Mouse (Mus musculus): ENCODE results near the gene A330070K13Rik. TPM values are rescaled to one million over a fixed set of nuclear protein-coding genes. Genes with fewer than 3 reads are reported as not detected.

The A330070K13Rik gene
- polyA plus RNA-seq, 1 experiment from 2014 or later: not detected

- Histone ChIP-seq H3K4me3 (ENCODE audit: low read length) (no peak overlapping the region), H3K36me3 (ENCODE audit: control insufficient read depth, insufficient read depth, low read length) (no peaks in the 10 kb centered on the region), H3K27me3 (replicated peaks; ENCODE audit: control insufficient read depth, insufficient read depth, low read length) (no peaks in the 10 kb centered on the region), H3K9ac (ENCODE audit: low read depth, low read length) (no peak overlapping the region), H3K27ac (ENCODE audit: low read length) (no peak overlapping the region), H3K4me1 (ENCODE audit: control insufficient read depth, insufficient read depth, low read length) (no peaks in the 10 kb centered on the region), H3K4me2 (ENCODE audit: low read depth, low read length) (no peak overlapping the region), H3K9me3 (ENCODE audit: control insufficient read depth, low read length) (no peaks in the 10 kb centered on the region)
- WGBS: 88% methylated on average over 3 of the region's 3 CpGs
- ATAC-seq: no peak
Measured at GRCm38 (mm10) chr5:130375411-130375810, 9.0 kb downstream of the A330070K13Rik start.

- H3K27me3 ChIP-seq (replicated peaks; ENCODE audit: control insufficient read depth, insufficient read depth, low read length): no peaks in the 10 kb centered on the region
- 74% methylated on average over 11 of the region's 11 CpGs for WGBS
- no peak for ATAC-seq
- H3K4me1 ChIP-seq (ENCODE audit: control insufficient read depth, insufficient read depth, low read length): no peaks in the 10 kb centered on the region
- H3K4me3 ChIP-seq (ENCODE audit: low read length): no peak within 1 kb of the TSS
- H3K27ac ChIP-seq (ENCODE audit: low read length): no peak within 1 kb of the TSS
- H3K9me3 ChIP-seq (ENCODE audit: control insufficient read depth, low read length): no peaks in the 10 kb centered on the region
- no peaks in the 10 kb centered on the region for H3K36me3 ChIP-seq (ENCODE audit: control insufficient read depth, insufficient read depth, low read length)
- H3K4me2 ChIP-seq (ENCODE audit: low read depth, low read length): no peak within 1 kb of the TSS
- H3K9ac ChIP-seq (ENCODE audit: low read depth, low read length): no peak within 1 kb of the TSS
Measured at GRCm38 (mm10) chr5:130369237-130369636, 15.2 kb downstream of the A330070K13Rik start, which contains the start of gene Caln1. Gene Caln1 (plus strand): TSS chr5:130369455.

GRCm38 (mm10) chr5:130368236-130368635 lies 16.2 kb downstream of the A330070K13Rik start:
- H3K27ac ChIP-seq (ENCODE audit: low read length): no peak overlapping the region
- no peak overlapping the region for H3K4me2 ChIP-seq (ENCODE audit: low read depth, low read length)
- no peak overlapping the region for H3K4me3 ChIP-seq (ENCODE audit: low read length)
- H3K27me3 ChIP-seq (replicated peaks; ENCODE audit: control insufficient read depth, insufficient read depth, low read length): no peaks in the 10 kb centered on the region
- no peaks in the 10 kb centered on the region for H3K9me3 ChIP-seq (ENCODE audit: control insufficient read depth, low read length)
- H3K9ac ChIP-seq (ENCODE audit: low read depth, low read length): no peak overlapping the region
- no peaks in the 10 kb centered on the region for H3K4me1 ChIP-seq (ENCODE audit: control insufficient read depth, insufficient read depth, low read length)
- 81% methylated on average over 6 of the region's 6 CpGs for WGBS
- no peaks in the 10 kb centered on the region for H3K36me3 ChIP-seq (ENCODE audit: control insufficient read depth, insufficient read depth, low read length)
- ATAC-seq: no peak

GRCm38 (mm10) chr5:130363773-130364172 lies 20.7 kb downstream of the A330070K13Rik start:
- Histone ChIP-seq H3K27me3 (replicated peaks; ENCODE audit: control insufficient read depth, insufficient read depth, low read length) (no peaks in the 10 kb centered on the region), H3K9me3 (ENCODE audit: control insufficient read depth, low read length) (no peaks in the 10 kb centered on the region), H3K4me2 (ENCODE audit: low read depth, low read length) (no peak overlapping the region), H3K4me3 (ENCODE audit: low read length) (no peak overlapping the region), H3K9ac (ENCODE audit: low read depth, low read length) (no peak overlapping the region), H3K4me1 (ENCODE audit: control insufficient read depth, insufficient read depth, low read length) (no peaks in the 10 kb centered on the region), H3K27ac (ENCODE audit: low read length) (no peak overlapping the region), H3K36me3 (ENCODE audit: control insufficient read depth, insufficient read depth, low read length) (no peaks in the 10 kb centered on the region)
- ATAC-seq: no peak
- 31% methylated on average over 3 of the region's 3 CpGs for WGBS

GRCm38 (mm10) chr5:130363111-130363510 lies 21.3 kb downstream of the A330070K13Rik start:
- H3K9me3 ChIP-seq (ENCODE audit: control insufficient read depth, low read length): no peaks in the 10 kb centered on the region
- ATAC-seq: no peak
- 68% methylated on average over 4 of the region's 4 CpGs for WGBS

GRCm38 (mm10) chr5:130355223-130355622 lies 29.2 kb downstream of the A330070K13Rik start:
- Histone ChIP-seq H3K36me3 (ENCODE audit: control insufficient read depth, insufficient read depth, low read length) (no peaks in the 10 kb centered on the region), H3K9me3 (ENCODE audit: control insufficient read depth, low read length) (no peaks in the 10 kb centered on the region), H3K27me3 (replicated peaks; ENCODE audit: control insufficient read depth, insufficient read depth, low read length) (no peaks in the 10 kb centered on the region), H3K4me2 (ENCODE audit: low read depth, low read length) (no peak overlapping the region), H3K27ac (ENCODE audit: low read length) (no peak overlapping the region), H3K4me1 (ENCODE audit: control insufficient read depth, insufficient read depth, low read length) (no peaks in the 10 kb centered on the region), H3K9ac (ENCODE audit: low read depth, low read length) (no peak overlapping the region), H3K4me3 (ENCODE audit: low read length) (no peak overlapping the region)
- WGBS: 57% methylated on average over 7 of the region's 7 CpGs
- no peak for ATAC-seq

More at GRCm38 (mm10) chr5:130363111-130363510, 21.3 kb downstream of the A330070K13Rik start:
- Histone ChIP-seq H3K4me2 (ENCODE audit: low read depth, low read length) (no peak overlapping the region), H3K4me3 (ENCODE audit: low read length) (no peak overlapping the region), H3K4me1 (ENCODE audit: control insufficient read depth, insufficient read depth, low read length) (no peaks in the 10 kb centered on the region), H3K9ac (ENCODE audit: low read depth, low read length) (no peak overlapping the region), H3K27ac (ENCODE audit: low read length) (no peak overlapping the region), H3K27me3 (replicated peaks; ENCODE audit: control insufficient read depth, insufficient read depth, low read length) (no peaks in the 10 kb centered on the region), H3K36me3 (ENCODE audit: control insufficient read depth, insufficient read depth, low read length) (no peaks in the 10 kb centered on the region)

GRCm38 (mm10) chr5:130345871-130346270 lies 38.6 kb downstream of the A330070K13Rik start:
- Histone ChIP-seq H3K36me3 (ENCODE audit: control insufficient read depth, insufficient read depth, low read length) (peaks cover 5% of the 10 kb centered on the region; the same call in 1 of the 2 replicates), H3K27me3 (replicated peaks; ENCODE audit: control insufficient read depth, insufficient read depth, low read length) (no peaks in the 10 kb centered on the region), H3K9me3 (ENCODE audit: control insufficient read depth, low read length) (0 out of 2 replicates have a peak, but pooled peaks cover 3% of the 10 kb centered on the region), H3K4me2 (ENCODE audit: low read depth, low read length) (no peak overlapping the region), H3K9ac (ENCODE audit: low read depth, low read length) (no peak overlapping the region), H3K4me3 (ENCODE audit: low read length) (no peak overlapping the region), H3K4me1 (ENCODE audit: control insufficient read depth, insufficient read depth, low read length) (no peaks in the 10 kb centered on the region), H3K27ac (ENCODE audit: low read length) (no peak overlapping the region)
- 83% methylated on average over 2 of the region's 2 CpGs for WGBS
- ATAC-seq: no peak

GRCm38 (mm10) chr5:130344999-130345398 lies 39.4 kb downstream of the A330070K13Rik start:
- H3K36me3 ChIP-seq (ENCODE audit: control insufficient read depth, insufficient read depth, low read length): peaks cover 7% of the 10 kb centered on the region; the same call in 1 of the 2 replicates
- no peak overlapping the region for H3K4me3 ChIP-seq (ENCODE audit: low read length)
- ATAC-seq: no peak
- H3K27ac ChIP-seq (ENCODE audit: low read length): no peak overlapping the region
- 94% methylated on average over 7 of the region's 7 CpGs for WGBS
- no peaks in the 10 kb centered on the region for H3K27me3 ChIP-seq (replicated peaks; ENCODE audit: control insufficient read depth, insufficient read depth, low read length)
- H3K4me2 ChIP-seq (ENCODE audit: low read depth, low read length): no peak overlapping the region
- no peaks in the 10 kb centered on the region for H3K4me1 ChIP-seq (ENCODE audit: control insufficient read depth, insufficient read depth, low read length)
- no peak overlapping the region for H3K9ac ChIP-seq (ENCODE audit: low read depth, low read length)
- 0 out of 2 replicates have a peak, but pooled peaks cover 3% of the 10 kb centered on the region for H3K9me3 ChIP-seq (ENCODE audit: control insufficient read depth, low read length)

GRCm38 (mm10) chr5:130340656-130341055 lies 43.8 kb downstream of the A330070K13Rik start:
- no peak for ATAC-seq
- H3K4me1 ChIP-seq (ENCODE audit: control insufficient read depth, insufficient read depth, low read length): no peaks in the 10 kb centered on the region
- H3K4me3 ChIP-seq (ENCODE audit: low read length): no peak overlapping the region
- H3K27me3 ChIP-seq (replicated peaks; ENCODE audit: control insufficient read depth, insufficient read depth, low read length): no peaks in the 10 kb centered on the region
- no peak overlapping the region for H3K9ac ChIP-seq (ENCODE audit: low read depth, low read length)
- no peak overlapping the region for H3K27ac ChIP-seq (ENCODE audit: low read length)
- peaks cover 11% of the 10 kb centered on the region; the same call in 1 of the 2 replicates for H3K36me3 ChIP-seq (ENCODE audit: control insufficient read depth, insufficient read depth, low read length)
- no peaks in the 10 kb centered on the region for H3K9me3 ChIP-seq (ENCODE audit: control insufficient read depth, low read length)
- no peak overlapping the region for H3K4me2 ChIP-seq (ENCODE audit: low read depth, low read length)
- WGBS: 91% methylated on average over 15 of the region's 15 CpGs

- no peak for ATAC-seq
- Histone ChIP-seq H3K9ac (ENCODE audit: low read depth, low read length) (no peak overlapping the region), H3K27ac (ENCODE audit: low read length) (no peak overlapping the region), H3K27me3 (replicated peaks; ENCODE audit: control insufficient read depth, insufficient read depth, low read length) (no peaks in the 10 kb centered on the region), H3K9me3 (ENCODE audit: control insufficient read depth, low read length) (no peaks in the 10 kb centered on the region), H3K4me3 (ENCODE audit: low read length) (no peak overlapping the region), H3K4me1 (ENCODE audit: control insufficient read depth, insufficient read depth, low read length) (no peaks in the 10 kb centered on the region; the same call in 1 of the 2 replicates), H3K36me3 (ENCODE audit: control insufficient read depth, insufficient read depth, low read length) (peaks cover 13% of the 10 kb centered on the region; the same call in 1 of the 2 replicates), H3K4me2 (ENCODE audit: low read depth, low read length) (no peak overlapping the region)
- WGBS: 94% methylated on average over 4 of the region's 4 CpGs
Measured at GRCm38 (mm10) chr5:130335462-130335861, 49.0 kb downstream of the A330070K13Rik start.

Measured in intestine, embryonic 16.5 days (tissue).